Mouse (Mus musculus): ENCODE results near the gene C1ql1.
"Not testable (repeated sequence)": the region's sequence is repeated elsewhere in the genome, so short reads cannot be mapped to it uniquely, and the experiment has no call there.

C1ql1 gene

DNA sequence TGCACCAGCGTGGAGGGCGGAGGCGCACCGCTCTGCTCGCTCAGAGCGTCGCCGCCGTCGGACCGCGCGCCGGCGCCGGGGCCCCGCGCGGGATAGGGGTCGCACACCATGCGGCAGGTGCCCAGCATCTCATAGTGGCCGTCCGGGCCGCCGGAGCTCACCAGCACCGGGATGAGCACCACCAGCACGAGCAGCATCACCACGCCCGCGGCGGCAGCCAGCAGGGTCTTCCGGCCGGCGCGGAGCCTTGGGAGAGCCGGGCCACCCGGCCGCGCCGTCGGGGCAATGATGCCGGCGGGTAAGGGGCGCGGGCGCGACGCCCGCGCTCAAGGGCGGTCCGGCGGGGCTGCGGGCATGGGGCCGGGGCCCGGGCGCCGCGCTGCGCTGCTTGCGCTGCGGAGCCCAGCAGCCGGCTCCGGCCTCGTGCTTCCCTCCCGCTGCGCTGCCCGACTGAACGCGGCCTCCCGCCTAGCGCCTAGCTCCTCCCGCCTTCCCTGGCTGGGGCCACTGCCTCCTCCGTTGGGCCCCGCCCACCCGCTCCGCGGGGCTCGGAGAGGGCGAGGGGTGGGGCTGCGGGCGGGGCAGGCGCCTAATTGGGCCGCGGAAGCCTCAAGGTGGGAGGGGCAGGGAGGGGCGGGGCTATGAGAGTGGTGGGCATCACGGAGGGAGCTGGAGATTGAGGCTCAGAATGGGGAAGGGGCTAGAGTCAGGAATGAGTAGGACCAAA lies at the start of gene C1ql1:
Gene C1ql1, minus strand, starts transcription at position 424 of the 727 bp plus-strand sequence.
- no peak for DNase-seq (ENCODE audit: low read depth)

DNA sequence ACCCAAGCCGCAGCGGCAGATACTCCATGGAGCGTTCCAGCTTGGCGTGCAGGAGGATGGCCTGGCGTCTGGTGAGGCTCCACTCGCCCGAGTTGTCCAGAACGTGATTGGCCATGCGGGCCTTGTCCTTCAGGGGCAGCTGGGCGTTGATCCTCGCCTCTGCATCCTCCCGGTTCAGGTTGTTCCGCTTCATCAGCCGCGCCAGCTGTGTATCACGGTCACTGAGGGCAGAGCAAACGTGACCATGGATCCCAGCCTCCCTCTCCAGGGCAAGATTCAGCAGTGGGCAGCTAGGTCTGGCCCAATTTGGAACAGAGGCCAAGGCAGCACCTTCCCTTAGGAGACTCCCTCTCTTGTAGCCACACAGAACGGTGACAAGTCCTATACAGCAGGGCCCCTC lies 48.5 kb upstream of the C1ql1 start:
- no peak for DNase-seq (ENCODE audit: low read depth)

DNA sequence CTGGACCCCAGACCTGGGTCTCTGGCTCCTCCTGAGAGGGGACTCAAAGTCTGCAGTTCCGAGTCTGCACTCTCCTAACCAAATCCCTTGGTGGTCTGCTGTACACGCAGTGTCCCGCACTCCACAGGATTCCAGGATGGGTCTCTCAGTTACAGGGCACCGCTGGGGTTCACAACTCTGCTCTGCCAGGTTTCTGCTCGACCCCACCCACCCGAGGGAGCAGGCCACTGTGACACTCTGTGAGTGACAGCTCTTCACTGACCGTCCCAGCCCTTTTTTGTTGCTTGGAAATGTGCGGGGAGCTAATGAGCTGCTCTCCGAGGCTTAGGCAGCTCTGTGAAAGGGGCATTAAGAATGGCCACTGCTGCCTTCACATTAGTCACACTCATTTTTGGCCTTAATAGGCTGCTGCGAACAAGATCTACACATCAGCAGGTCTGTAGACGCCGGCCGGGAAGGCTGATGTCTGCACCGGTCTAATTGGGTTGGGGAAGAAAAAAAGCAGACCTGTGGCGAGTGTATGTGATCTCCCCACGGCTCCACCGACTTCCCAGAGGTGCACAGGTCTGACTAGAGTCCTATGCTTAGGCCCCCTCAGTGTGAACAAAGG lies 47.0 kb upstream of the C1ql1 start:
- DNase-seq (ENCODE audit: low read depth): no peak

DNA sequence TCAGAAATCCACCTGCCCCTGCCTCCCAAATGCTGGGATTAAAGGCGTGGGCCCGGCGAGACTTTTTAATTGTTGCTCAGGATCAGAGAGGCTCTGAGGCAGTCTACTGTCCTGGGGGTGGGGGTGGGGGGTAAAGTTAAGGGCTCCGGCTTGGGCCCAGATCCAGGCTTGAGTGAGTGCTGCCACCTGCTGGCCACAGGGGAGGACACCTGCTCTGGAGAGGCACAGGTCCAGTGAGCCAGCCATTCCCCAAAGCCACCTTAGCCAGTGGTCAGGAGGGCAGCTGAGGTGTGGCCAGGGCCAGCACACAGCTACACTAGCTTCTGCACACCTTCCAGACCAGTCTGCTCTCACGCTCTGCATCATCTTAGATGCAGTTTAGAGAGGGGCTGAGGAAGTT lies 46.5 kb upstream of the C1ql1 start:
- peak; percentile 84 for DNase-seq (ENCODE audit: low read depth)

DNA sequence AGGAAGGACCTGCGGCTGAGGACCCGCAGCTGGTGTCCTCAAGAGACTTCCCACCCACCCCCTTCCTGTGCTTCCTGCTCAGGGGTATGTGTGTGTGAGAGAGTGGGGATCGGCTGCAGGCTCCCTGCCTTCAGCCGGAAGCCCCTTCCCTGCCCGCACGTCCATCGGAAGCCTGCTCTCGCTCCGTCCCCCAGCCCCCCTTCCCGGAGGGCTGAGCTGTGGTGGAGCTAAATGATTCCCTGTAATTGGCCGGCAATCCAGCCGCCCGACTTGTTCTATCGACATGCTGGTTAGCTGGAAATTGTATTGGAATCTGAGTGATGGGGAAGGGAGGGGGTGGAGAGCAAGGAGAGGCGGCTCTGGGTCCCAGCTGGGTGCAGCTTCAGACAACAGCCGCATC lies 45.2 kb upstream of the C1ql1 start:
- no peak for DNase-seq (ENCODE audit: low read depth)

DNA sequence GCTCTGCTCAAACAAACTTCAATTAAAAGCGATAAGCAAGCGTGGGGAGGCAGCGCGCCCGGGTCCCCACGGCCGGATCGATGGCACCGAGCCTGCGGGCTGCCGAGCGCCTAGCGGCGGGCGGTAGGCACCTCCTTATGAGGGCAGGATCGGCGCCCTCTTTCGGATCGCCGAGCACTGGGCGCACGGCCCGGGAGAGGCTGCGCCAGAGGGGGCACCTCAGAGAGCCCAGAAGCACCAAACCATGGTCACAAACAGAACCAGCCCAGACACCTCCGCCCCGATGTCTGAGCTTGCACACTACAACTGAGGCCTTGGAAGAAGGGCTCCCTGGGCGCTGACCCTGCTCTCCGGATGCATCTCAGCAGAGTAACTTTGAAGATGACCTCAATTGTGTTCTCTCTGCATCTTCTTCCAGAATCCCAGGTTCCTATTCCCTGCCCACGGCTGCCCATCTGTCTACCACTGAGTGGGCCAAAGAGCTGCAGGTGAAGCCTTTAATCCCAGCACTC lies 43.7 kb upstream of the C1ql1 start:
- peak; percentile 29 for DNase-seq (ENCODE audit: low read depth)

DNA sequence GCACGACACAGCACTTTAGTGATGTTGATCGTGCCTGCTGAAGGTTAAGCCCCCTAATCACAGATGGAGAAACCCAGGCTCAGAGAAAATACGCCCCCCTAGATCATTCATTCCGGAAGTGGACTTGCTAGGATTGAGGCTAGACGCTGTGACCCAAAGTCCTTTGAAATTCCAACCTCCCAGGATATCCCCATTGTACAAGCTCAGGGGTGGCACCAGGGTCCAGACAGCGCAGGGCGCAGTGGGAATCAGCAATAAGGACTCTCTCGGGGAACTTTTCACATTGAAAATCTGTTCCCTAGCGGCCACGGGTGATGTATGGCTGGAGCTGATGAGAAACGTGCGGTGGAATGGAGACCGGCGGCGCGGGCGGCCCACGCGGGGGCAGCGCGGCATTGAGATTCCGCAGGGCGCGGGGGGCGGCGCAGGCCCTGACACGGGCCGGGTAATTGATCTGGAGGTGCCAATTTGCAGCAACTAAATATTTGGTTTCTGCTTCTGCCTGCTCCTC lies 43.2 kb upstream of the C1ql1 start:
- DNase-seq (ENCODE audit: low read depth): no peak

DNA sequence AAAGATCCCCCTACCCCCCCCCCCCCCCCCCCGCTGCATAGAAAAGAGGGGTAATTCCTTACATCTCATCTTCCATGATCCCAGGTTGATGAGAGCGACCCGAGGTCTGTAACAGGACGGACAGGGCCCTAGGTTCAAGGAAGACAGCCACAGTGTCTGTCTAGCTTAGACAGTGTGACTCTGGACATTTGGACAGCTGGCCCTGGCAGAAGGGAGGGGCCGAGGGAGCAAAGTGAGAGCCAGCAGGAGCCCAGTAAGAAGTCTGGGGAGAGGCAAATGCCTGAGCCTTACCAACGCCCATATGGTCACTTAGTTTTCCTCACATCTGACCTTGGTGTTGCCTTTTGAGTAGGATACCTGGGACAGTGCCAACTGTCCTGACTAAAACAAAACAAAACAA lies 38.7 kb upstream of the C1ql1 start:
- DNase-seq (ENCODE audit: low read depth): no peak

DNA sequence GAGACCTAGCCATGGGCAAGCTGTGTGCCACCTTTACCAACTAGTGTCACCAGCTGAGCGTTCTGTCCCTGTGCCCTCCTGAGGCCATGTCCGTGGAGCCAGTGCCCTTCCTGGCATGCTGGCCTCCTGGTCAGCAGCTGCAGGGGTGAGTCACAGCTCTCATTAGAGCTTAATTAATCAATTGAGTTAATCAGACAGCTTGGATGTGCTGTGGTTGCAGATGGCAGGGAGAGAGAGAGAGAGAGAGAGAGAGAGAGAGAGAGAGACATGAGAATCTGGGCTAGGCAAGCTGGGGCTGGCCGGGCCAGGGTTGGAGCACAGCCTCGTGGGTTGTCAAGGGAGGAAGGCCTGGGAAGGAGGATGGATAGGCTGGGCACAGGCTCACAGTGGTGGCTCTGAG lies 38.1 kb upstream of the C1ql1 start:
- DNase-seq (ENCODE audit: low read depth): no peak

DNA sequence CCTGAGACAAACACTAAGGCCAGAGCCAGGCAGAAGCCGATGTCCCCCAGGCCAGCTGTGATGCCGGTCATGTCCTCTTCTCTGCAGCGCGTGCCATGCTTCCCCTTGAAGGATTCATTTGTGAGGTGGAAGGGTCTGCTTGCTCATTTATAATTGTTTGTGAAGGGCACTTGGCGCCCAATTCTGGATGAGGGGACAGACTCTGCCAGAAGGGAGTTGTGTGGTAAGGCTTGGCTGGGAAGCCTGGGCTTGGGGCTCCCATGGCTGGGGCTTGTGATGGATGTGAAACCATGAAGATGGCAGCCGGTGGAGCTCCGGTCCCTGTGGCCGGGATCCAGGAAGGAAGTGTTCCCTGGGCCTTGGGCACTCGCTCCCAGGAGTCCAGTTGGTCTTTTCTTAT lies 37.6 kb upstream of the C1ql1 start:
- no peak for DNase-seq (ENCODE audit: low read depth)

DNA sequence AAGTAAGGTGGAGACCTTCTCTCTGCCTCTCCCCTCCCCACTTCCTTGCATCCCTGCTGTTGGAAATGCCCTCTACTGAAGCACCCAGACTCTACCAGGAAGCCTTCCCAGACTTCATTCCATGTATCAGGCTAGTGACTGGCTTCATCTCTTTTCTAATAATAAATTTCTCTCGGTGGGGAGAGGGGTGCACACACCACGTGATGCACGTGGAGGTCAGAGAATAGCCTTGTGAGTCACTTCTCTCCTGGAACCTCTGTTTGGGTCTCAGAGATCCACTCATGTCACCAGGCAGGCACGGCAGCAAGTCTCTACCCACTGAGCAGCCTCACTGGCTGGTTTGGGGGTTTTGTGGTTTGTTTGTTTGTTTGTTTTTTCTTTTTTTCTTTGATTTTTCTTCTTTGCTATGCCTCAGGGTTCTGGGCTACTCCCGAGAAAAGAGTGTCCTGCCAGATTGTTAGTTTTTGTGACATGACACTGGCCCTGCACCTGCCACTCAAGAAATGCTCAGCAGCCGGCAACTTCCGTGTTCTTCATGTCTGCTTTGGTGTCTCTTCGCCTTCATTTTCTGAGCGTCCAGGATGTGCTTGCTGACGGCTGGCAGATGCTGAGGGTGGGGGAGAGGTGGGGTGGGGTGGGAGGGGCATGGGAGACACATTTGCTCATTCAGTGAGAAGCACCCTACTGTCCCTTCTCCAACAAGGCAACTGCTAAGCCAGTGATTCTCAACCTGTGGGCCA lies 34.8 kb upstream of the C1ql1 start:
- no peak for DNase-seq (ENCODE audit: low read depth)

DNA sequence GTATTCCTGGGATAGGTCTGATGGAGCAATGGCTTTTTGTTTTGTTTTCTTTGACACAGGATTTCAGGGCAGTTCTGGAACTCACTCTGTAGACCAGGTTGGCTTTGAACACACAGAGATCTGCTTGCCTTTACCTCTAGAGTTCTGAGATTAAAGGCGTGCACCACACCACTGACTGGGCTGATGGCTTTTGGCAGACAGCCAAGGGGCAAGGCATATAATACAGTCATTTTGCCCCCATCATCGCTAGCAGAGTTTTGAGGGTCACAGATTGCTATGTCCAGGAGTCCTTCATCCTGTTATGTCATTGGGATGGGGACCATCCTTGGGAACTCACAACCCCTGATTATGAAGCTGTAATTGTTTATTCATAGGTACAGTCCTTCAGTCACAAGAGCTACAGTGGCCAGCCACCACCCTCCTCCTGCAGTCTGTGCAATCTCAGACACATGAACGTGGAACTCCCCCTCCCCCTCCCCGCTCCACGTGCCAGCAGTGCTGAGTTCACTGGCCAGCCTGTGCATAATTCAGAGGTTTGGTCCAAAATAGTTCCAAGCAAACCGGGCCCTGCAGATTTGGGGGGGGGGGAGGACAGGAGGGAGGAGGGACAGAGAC lies 31.7 kb upstream of the C1ql1 start:
- DNase-seq (ENCODE audit: low read depth): peak; percentile 62

DNA sequence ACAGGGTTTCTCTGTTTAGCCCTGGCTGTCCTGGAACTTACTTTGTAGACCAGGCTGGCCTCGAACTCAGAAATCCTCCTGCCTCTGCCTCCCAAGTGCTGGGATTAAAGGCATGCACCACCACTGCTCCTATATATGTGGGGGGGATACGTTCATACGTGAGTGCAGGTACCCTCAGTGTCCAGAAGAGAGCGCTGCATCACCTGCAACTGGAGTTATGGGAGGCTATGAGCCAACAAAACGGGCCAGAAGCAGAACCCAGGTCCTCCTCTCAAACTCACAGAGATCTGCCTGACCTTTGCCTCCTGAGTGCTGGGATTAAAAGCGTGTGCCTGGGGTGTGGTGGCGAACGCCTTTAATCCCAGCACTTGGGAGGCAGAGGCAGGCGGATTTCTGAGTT lies 29.5 kb upstream of the C1ql1 start:
- DNase-seq (ENCODE audit: low read depth): not testable (repeated sequence)

DNA sequence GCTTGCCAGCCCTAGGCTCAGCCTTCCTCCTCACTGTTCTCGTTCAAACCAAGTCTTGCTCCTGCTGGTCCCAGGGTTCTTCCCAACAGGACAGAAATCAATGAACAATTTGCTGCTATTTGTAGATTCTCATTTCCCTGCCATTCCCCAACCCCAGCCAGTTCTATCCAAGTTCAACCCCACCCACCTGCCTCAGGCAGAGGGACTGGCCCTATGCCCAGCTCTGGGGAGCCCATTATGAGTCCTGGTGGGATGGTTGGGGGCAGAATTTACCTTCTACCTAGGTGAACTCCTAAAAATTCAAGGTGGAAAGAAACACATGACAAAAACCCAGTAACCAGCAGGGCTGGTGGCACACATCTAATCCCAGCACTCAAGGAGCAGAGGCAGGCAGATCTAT lies 25.8 kb upstream of the C1ql1 start:
- DNase-seq (ENCODE audit: low read depth): no peak

DNA sequence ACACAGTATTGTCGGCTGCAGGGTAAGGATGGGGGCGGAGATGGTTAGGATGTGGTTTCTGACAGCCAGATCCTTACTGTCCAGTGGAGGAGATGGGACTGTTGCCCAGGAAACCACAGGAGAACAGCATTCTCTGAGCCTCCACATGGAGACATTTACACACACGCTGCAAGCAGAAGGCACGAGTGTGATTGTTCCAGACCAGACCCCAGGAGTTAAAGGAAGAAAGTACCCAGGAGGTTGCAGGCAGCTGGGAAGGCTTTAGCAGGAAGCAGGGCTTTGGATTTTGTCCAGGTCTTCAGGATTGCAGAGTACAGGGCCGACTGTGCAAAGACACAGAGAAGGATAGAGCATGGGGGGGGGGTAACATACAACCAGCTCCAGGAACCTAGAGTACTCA lies 25.1 kb upstream of the C1ql1 start:
- peak; percentile 44 for DNase-seq (ENCODE audit: low read depth)

DNA sequence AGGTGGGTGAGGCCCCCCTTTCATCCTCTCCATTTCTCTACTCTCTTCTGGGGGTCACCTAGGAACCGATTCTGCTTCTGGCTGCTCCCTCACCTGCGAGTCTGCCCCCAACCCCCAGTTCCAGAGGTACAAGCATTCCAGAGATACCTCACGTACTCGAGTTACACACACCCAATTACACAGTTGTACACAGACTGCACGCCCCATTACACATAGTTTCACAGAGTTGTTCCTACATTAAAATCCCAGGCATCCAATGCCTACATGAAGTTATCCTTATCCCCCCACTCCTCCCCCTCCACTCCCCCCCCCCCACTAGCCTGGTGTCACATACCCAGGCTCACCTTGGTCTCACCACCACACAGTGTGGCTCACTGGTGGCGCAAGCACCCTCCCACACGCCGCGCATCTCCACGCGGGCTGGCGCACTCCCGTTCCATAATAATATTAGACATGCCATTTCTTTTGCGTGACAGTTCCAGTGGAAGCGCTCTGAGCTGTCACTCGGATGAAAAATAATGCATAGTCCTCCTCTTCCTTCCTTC lies 18.1 kb upstream of the C1ql1 start:
- no peak for DNase-seq (ENCODE audit: low read depth)

DNA sequence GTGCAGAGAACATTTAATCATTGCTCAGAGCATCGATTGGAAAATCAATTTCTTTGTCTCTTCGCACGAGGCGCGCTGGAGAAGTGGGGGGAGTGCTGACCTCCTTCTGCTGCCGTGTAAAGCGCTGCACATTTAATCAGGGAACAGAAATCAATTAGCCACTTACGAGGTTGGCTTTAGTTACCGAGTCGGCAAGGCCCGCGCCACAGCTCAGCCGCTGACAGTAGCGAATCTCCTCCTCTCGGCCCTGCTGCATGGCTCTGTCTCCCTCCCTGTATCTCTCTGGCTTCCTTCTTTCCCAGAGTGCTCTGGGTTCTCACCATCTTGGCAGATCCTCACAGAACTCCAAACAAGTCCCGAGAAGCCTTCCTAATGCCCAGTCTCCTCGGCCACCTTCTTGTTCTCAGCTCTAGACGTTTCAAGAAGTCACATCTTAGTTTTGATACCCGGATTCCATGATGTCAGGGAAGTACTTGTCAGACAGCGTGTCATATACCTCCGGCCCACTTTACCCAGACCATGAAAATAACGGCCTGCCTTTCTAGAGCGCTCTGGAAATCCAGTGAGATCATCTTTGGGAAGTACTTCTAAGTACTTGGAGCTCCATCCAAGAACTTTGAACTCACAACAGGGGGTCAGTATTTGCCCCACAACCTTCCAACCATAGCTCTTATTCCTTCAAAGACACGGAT lies 17.5 kb upstream of the C1ql1 start:
- no peak for DNase-seq (ENCODE audit: low read depth)

DNA sequence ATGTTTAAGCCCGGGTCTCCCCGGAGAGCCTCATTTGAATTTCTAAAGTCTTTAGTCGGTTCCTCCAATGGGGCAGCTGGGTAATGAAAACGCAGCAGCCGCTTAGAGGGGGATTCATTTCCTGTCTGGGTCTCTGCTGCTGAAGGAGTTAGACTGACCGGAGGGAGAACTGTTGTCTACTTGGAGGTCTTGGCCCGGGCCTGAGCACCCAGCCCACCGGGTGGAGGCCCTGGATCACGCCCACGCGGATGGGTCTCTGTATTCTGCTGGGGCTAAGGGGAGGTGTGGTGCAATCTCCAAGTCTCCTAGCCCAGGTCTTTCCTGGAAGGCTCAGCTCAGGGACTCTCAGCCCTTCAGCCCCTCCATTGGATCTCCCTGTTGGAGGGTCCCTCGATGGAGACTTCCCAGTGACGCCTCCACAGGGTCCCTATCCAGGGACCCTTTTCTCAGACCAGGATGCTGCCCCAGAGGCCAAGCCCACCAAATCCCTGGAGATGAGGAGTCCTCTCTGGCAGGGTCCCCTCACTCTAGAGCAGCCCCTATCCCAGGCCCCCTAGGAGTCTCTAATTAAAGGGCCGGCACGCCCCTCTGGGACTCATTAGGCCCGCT lies 16.9 kb upstream of the C1ql1 start:
- DNase-seq (ENCODE audit: low read depth): no peak

DNA sequence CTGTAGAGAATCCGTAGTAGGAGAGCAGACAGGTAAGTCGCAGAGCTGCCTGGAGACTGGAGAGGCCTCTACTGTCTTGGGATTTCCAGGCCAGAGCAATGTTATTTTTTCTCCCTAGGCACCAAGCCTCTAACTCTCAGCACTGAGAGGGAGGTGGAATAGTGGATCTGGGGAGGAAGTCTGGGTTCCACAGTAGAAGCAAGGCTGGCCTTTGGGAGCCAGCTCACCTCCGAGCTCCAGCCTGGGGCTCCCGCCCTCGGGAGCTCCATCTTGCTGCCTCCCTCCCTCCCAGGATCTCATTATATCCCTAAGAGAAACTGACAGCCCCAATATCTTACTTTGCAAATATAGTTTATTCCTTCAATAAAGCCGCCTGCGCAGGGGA lies 16.4 kb upstream of the C1ql1 start:
- DNase-seq (ENCODE audit: low read depth): no peak

DNA sequence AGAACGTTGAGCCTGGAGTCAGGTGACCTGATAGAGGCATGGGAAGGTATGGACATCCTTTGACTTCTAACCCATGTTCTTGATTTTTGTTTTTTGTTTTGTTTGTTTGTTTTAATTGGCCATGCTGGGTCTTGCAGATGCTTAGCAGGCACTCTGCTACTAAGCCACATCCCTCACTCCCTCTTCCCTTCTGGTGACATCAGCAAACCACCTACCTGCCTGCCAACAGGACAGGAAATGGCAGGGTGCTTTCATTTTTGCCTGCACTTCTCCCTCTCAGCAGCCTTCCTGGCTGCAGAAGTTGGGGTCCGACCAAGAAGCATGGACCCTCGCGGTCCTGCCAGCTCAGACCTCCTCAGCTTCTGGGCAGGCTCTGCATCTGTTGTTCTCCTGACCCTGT lies 14.6 kb upstream of the C1ql1 start:
- no peak for DNase-seq (ENCODE audit: low read depth)

DNA sequence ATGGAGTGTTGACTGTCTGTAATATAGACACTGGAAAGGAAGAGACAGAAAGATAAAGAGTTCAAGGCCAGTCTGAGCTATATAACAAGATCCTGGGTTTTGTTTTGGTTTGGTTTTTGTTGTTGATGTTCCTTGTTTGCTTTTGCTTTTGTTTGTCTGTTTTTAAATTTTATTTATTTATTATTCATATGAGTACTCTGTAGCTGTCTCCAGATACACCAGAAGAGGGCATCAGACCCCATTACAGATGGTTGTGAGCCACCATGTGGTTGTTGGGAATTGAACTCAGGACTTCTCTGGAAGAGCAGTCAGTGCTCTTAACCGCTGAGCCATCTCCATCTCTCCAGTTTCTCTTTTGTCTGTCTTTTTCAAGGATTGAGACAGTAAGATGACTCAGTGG lies 12.4 kb upstream of the C1ql1 start:
- no peak for DNase-seq (ENCODE audit: low read depth)
